Mouse (Mus musculus) testis, adult 10 weeks (tissue): ENCODE results near the gene Ckap4. TPM values are rescaled to one million over a fixed set of nuclear protein-coding genes. Genes with fewer than 3 reads are reported as not detected.

Experiments
- polyA plus RNA-seq: library from polyadenylated mRNA; stranded (reverse); fragments of 350-450 nt; fragmentation: Illumina TruSeq; extraction: RNeasy Lipid Tissue Mini Kit (QIAGEN cat#74804); gene quantifications from one replicate; pipeline ENCODE4 v1.2.3, GENCODE M21; 2014; ENCODE audit warnings: low read depth, low replicate concordance

Gene Ckap4
- 55.3 TPM for polyA plus RNA-seq

DNA sequence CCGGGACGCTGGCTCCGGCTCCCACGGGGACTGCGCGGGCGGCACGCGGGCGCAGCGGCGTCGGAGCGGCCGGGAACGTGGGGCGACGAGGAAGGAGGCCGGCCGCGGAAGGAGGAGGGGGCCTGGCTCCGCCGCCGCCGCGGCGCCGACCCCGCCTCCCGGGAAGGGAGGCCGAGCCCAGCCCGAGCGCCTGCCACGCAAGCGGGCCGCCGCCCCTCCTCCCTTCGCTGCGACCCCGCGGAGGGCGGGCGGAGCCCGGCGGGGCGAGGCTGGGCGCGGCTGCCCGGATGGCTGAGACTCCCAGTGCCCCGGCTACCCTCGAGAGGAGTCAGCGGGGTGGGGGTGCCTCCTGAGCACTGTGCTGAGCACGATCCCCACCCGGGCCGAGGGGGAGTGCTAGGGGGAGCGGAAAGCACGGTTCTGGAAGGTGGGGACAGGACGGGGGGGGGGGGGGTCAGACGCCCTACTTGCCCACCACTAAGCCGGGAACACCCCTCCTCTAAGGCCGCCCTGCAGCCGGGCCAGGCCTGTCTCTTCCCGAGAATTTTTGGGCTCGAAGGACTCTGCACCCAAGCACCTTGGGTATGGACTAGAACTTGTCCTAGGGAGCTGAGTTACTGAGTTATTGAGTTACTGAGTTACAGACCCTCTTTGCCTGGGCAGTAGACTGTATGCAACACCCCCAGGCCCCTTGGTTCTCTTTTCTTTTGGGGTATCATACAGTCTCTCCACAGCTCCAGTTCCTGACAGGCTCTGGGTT lies at the start of gene Ckap4:
Ckap4 (minus strand) TSS at position 151 of the 760 bp plus-strand sequence.

GRCm38 (mm10) chr10:84576395-84577070 lies 42.7 kb upstream of the Ckap4 start, which contains the start of gene Tcp11l2:
TSS of gene Tcp11l2 (plus strand) at chr10:84576626.

Other genes starting within 250 kb of the Ckap4 start
- gene Nuak1, start 93.5 kb downstream of the Ckap4 start, polyA plus RNA-seq, result 0.45 TPM
- gene Tcp11l2, start 42.6 kb upstream of the Ckap4 start, polyA plus RNA-seq, result 18.3 TPM
- 10.4 TPM for gene Polr3b, start 88.2 kb upstream of the Ckap4 start, polyA plus RNA-seq
- gene Rfx4, start 222.0 kb upstream of the Ckap4 start, polyA plus RNA-seq, result 132 TPM